Mouse (Mus musculus) cerebellum, postnatal 10 days (tissue): ENCODE measurements around the gene Gm20388.
"Not testable (repeated sequence)": the region's sequence is repeated elsewhere in the genome, so short reads cannot be mapped to it uniquely, and the experiment has no call there.

Experiments
- DNase-seq, 2 experiments: peaks; one replicate each; pipeline ENCODE4 v3.0.0; 2021; ENCODE audit warnings: mixed read lengths in 2 of 2

The Gm20388 gene

GRCm38 (mm10) chr8:123514781-123515539, 3604.3 kb downstream of the Gm20388 start, which contains the start of gene Dbndd1:
Dbndd1 (minus strand) TSS chr8:123515463.
- peak; percentile 90 for DNase-seq

- no peak for DNase-seq
These were observed 3604.9 kb downstream of the Gm20388 start for GRCm38 (mm10) chr8:123515540-123515897.

GRCm38 (mm10) chr8:123516596-123516995, 3606.0 kb downstream of the Gm20388 start:
- DNase-seq = peak in 1 of 2 experiments; percentile 39

- no peak for DNase-seq
These were observed 3607.5 kb downstream of the Gm20388 start for GRCm38 (mm10) chr8:123518172-123518571.

- DNase-seq = peak; percentile 93 to 95
These were observed 3608.0 kb downstream of the Gm20388 start, which contains the start of gene Gas8 for GRCm38 (mm10) chr8:123518667-123519066. Gas8 (plus strand) TSS chr8:123518834.

GRCm38 (mm10) chr8:123520048-123520447, 3609.4 kb downstream of the Gm20388 start:
- not testable (repeated sequence) for DNase-seq

- no peak for DNase-seq
These were observed 3617.3 kb downstream of the Gm20388 start for GRCm38 (mm10) chr8:123527720-123528489.

- peak in 1 of 2 experiments; percentile 4 for DNase-seq
These were observed 3625.8 kb downstream of the Gm20388 start for GRCm38 (mm10) chr8:123536242-123536989.

GRCm38 (mm10) chr8:123536990-123537380, 3626.3 kb downstream of the Gm20388 start:
- DNase-seq = no peak

- peak; percentile 24 to 58 for DNase-seq
These were observed 3627.0 kb downstream of the Gm20388 start for GRCm38 (mm10) chr8:123537641-123538040.

- DNase-seq = not testable (repeated sequence)
These were observed 3653.6 kb downstream of the Gm20388 start for GRCm38 (mm10) chr8:123564221-123564620.

GRCm38 (mm10) chr8:123575386-123575785, 3664.7 kb downstream of the Gm20388 start:
- DNase-seq = peak; percentile 23 to 34

- DNase-seq = peak; percentile 3 to 11
These were observed 3690.1 kb downstream of the Gm20388 start for GRCm38 (mm10) chr8:123600666-123601172.

- not testable (repeated sequence) for DNase-seq
These were observed 3690.8 kb downstream of the Gm20388 start for GRCm38 (mm10) chr8:123601457-123601856.

GRCm38 (mm10) chr8:123612652-123613051, 3702.0 kb downstream of the Gm20388 start:
- not testable (repeated sequence) for DNase-seq

GRCm38 (mm10) chr8:123623523-123623922, 3712.9 kb downstream of the Gm20388 start:
- DNase-seq = not testable (repeated sequence)

GRCm38 (mm10) chr8:123624274-123624673, 3713.6 kb downstream of the Gm20388 start:
- DNase-seq = no peak

GRCm38 (mm10) chr8:123624702-123625101, 3714.1 kb downstream of the Gm20388 start:
- no peak for DNase-seq

GRCm38 (mm10) chr8:123625717-123626116, 3715.1 kb downstream of the Gm20388 start:
- DNase-seq = no peak

- DNase-seq = no peak
These were observed 3716.9 kb downstream of the Gm20388 start for GRCm38 (mm10) chr8:123627410-123628147.

- DNase-seq = peak; percentile 75 to 81
These were observed 3717.8 kb downstream of the Gm20388 start for GRCm38 (mm10) chr8:123628253-123628967.
